9 mouse cellular contexts compared by ENCODE assay signal in genomic region chr17:9579401-9580371, GRCm38 (mm10).
DNase-seq lines count a peak whose midpoint lies in the region; ATAC-seq and TF ChIP-seq lines count a peak whose summit lies in the region.
"Had no signal": no experiment of that assay in that cellular context is flagged by ENCODE, and none has a peak within 500 bp of the region (broad histone marks: within the 10 kb centered on the region; RNA-seq: fewer than 3 reads in every experiment).

No protein-coding gene starts in this region.

- peak; percentile 47; the same call in 1 of the 2 replicates for ATAC-seq in frontal cortex, adult (ENCODE audit: low TSS enrichment)
- ATAC-seq in CD4-positive, CD25-positive, alpha-beta regulatory T cell, adult 4 months: no peak

- 47% methylated on average over 11 of the region's 11 CpGs for WGBS in olfactory bulb, adult 2 months

- no peaks in the 10 kb centered on the region for H3K4me1 ChIP-seq in olfactory bulb, adult 2 months (ENCODE audit: control insufficient read depth, insufficient read depth, low read length)
- H3K4me1 ChIP-seq: embryonic facial prominence, embryonic 13.5 days; liver, embryonic 13.5 days had no signal

- peak overlapping the region; percentile 33; the same call in 1 of the 2 replicates for H3K27ac ChIP-seq in left cerebral cortex, adult 2 months
- H3K27ac ChIP-seq in olfactory bulb, adult 2 months (ENCODE audit: insufficient read depth, low read depth, low read length): 0 out of 2 replicates have a peak overlapping the region, but pooled peaks have one; percentile 1
- H3K27ac ChIP-seq: embryonic facial prominence, embryonic 13.5 days; liver, embryonic 13.5 days had no signal

- peak; percentile 16 for DNase-seq in cerebellum, adult 9-10 months
- DNase-seq in left cerebral cortex, adult 2 months (ENCODE audit: extremely low spot score in 1 of 2, low spot score in 2 of 2): peak in 1 of 2 experiments; percentile 28
- DNase-seq in gastrocnemius, postnatal 25 days: no peak
- DNase-seq in kidney, postnatal 36 days: no peak
- DNase-seq: liver, embryonic 13.5 days had no signal

- no peak; the same call in 1 of the 2 replicates for TF ChIP-seq CTCF in left cerebral cortex, adult 2 months (IDR thresholded peaks at IDR 0.05)
- TF ChIP-seq CTCF in olfactory bulb, adult 2 months (IDR thresholded peaks at IDR 0.05; ENCODE audit: insufficient read depth, low read depth, low read length): no peak

- H3K4me3 ChIP-seq in left cerebral cortex, adult 2 months: no peak overlapping the region
- no peak overlapping the region for H3K4me3 ChIP-seq in olfactory bulb, adult 2 months (ENCODE audit: insufficient read depth, low read depth, low read length)
- H3K4me3 ChIP-seq: embryonic facial prominence, embryonic 13.5 days; liver, embryonic 13.5 days had no signal

- TF ChIP-seq POLR2A in olfactory bulb, adult 2 months (IDR thresholded peaks at IDR 0.05; ENCODE audit: insufficient read depth, low read depth, low read length): no peak

- intact Hi-C loops in left cerebral cortex, adult 2 months (cut with DNase I): loop anchor here (1.0 to 5.0 kb wide), 2 partner anchors 53 to 412 kb away; no protein-coding TSS in a partner anchor
